Mouse (Mus musculus) liver, postnatal 0 days (tissue): Measurements from ENCODE around the gene Prg4.

Experiments
- CTCF ChIP-seq: sonication (generic); IDR thresholded peaks from 2 replicates; pipeline ENCODE4 v1.5.1; 2016; ENCODE audit warnings: antibody characterized with exemption, low read depth
- EP300 ChIP-seq: IDR thresholded peaks from 2 replicates; pipeline ENCODE4 v1.6.1; 2016; ENCODE audit warnings: antibody characterized with exemption, low read depth, mild to moderate bottlenecking

GRCm38 (mm10) chr1:150463068-150463467 is 2.9 kb downstream of the Prg4 start:
- TF ChIP-seq CTCF = no peak
- TF ChIP-seq EP300 = no peak
